Mouse (Mus musculus): Measurements from ENCODE around the gene Crtc1.
A peak's percentile ranks its signal among the peaks of the same experiment; 100 is the strongest.

DNA sequence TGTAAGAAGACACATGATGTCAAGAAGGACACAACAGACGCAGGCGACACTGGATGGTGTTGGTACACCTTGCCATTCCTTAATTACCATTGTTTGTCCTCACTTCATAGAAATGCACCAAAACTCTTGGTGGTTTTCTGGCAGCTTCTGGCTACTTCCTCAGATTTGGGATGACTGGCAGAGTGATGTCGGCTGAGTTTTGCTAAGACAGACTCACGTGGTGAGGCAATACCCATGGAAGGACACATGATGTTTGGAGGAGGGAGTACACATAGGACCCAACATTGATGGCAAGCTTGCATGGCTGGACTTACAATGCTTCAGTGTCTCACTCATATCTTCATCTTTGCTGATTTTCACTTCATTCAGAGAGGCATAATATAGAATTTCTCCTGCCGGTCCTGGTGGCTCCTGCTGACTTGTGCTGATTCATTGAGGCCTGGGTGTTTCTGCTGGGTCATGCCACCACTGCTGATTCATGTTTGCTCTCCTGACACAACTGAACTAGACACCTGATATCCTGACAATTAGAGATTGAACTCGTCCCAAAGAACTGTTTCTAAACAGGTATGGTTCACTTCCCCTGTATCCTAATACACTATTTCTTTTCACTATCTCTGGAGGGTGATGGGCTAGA, 25.0 kb downstream of the Crtc1 start:
- TF ChIP-seq CTCF (IDR thresholded peaks at IDR 0.05 in 2 of 3, conservative IDR thresholded peaks at IDR 0.05 in 1 of 3; ENCODE audit: control insufficient read depth in 1 of 3, insufficient read depth in 1 of 3, low read depth in 2 of 3, low read length in 3 of 3, poor library complexity in 1 of 3, severe bottlenecking in 1 of 3) (no peak), POLR2A (IDR thresholded peaks at IDR 0.05; ENCODE audit: control insufficient read depth in 1 of 2, insufficient read depth in 1 of 2, low read depth in 1 of 2, low read length in 2 of 2, poor library complexity in 1 of 2) (no peak), CHD2 (IDR thresholded peaks at IDR 0.05; ENCODE audit: low read length) (no peak), EP300 (IDR thresholded peaks at IDR 0.05; ENCODE audit: low read depth in 1 of 2, low read length in 2 of 2) (peak in 1 of 2 experiments; percentile 17; a peak in 1 of 4 replicates), POLR2AphosphoS2 (IDR thresholded peaks at IDR 0.05; ENCODE audit: low read length) (no peak), NRF1 (IDR thresholded peaks at IDR 0.05; ENCODE audit: insufficient read depth, low read depth, low read length, poor library complexity, severe bottlenecking) (no peak), GABPA (IDR thresholded peaks at IDR 0.05; ENCODE audit: low read depth, low read length) (peak; percentile 23; the same call in 1 of the 2 replicates), MAX (IDR thresholded peaks at IDR 0.05; ENCODE audit: low read length) (no peak), USF1 (IDR thresholded peaks at IDR 0.05; ENCODE audit: low read depth, low read length) (no peak), ETS1 (IDR thresholded peaks at IDR 0.05; ENCODE audit: low read depth, low read length) (peak; percentile 67; the same call in 1 of the 2 replicates), TBP (IDR thresholded peaks at IDR 0.05; ENCODE audit: low read depth, low read length) (no peak)
